Mouse (Mus musculus) G1E (cell line): ENCODE results near the gene Klk1b1.

Experiments
- CTCF ChIP-seq: IDR thresholded peaks from 2 replicates; pipeline ENCODE4 v1.5.1; 2012; ENCODE audit warnings: low read depth, low read length, inconsistent platforms, mixed read lengths
- POLR2AphosphoS5 ChIP-seq: IDR thresholded peaks from 2 replicates; pipeline ENCODE4 v1.6.1; 2012; ENCODE audit warnings: low read depth, low read length, inconsistent platforms; ENCODE audit not compliant: insufficient replicate concordance

GRCm38 (mm10) chr7:43919559-43920451 is 46.7 kb upstream of the Klk1b1 start:
- no peak for TF ChIP-seq POLR2AphosphoS5
- TF ChIP-seq CTCF, result peak; percentile 86
